Mouse (Mus musculus): ENCODE data around the gene Scn5a.

The Scn5a gene

DNA sequence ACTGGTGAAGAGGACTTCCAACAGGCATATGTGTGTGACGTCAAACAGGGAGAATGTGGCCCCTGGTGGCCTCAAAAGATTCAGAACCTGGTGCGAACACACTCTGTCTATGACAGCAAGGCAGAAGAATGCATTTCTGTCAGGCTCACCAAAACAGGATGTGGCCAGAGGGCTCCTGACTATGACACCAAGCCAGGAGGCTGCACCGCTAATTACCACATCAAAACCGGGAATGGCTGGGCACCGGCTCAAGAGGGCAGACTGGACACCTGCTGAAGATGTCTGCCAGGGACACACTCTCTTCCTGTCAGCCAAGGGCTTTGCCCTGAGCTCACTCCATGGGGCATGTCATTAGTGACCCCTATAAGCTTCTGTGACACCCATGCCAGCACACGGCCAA lies 15.2 kb downstream of the Scn5a start:
- DNase-seq (ENCODE audit: low spot score), result no peak

DNA sequence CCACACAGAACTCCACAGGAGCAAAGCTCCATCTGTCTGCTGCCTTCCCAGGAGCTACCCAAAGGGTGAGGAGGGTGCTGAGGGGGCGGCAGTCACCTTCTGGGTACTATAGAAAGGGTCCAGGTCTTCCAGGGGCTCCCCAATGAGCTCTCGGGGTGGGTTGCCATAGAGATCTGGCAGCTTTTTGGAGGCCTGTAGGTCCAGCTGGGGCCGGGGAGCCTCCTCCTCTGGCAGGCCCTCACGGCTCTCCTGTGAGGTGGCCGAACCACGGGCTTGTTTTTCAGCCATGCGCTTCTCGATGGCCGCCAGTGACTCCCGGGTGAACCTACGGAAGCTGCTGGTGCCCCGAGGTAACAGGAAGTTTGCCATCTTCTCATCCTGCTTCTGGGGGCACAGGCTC lies 16.6 kb downstream of the Scn5a start:
- no peak for DNase-seq (ENCODE audit: low spot score)

DNA sequence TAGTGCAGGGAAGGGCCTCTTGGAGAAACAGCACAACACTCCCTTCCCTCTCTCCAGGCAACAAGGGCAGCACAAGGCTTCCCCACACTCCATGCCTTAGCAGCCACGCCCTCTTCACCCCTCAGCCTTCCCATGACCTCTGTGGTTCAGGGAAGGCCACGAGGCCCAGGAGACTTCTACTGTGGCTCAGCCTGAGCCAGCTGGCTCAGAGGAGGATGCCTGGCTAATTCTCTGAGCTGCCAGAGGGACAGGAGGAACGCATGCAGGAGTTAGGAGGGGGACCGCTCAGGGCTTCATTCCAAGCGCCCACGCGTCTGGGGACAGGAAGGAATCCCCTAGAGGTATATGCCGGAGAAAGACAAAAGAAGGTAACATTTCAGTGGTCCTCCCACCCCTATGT lies 17.1 kb downstream of the Scn5a start:
- DNase-seq (ENCODE audit: low spot score), result no peak

DNA sequence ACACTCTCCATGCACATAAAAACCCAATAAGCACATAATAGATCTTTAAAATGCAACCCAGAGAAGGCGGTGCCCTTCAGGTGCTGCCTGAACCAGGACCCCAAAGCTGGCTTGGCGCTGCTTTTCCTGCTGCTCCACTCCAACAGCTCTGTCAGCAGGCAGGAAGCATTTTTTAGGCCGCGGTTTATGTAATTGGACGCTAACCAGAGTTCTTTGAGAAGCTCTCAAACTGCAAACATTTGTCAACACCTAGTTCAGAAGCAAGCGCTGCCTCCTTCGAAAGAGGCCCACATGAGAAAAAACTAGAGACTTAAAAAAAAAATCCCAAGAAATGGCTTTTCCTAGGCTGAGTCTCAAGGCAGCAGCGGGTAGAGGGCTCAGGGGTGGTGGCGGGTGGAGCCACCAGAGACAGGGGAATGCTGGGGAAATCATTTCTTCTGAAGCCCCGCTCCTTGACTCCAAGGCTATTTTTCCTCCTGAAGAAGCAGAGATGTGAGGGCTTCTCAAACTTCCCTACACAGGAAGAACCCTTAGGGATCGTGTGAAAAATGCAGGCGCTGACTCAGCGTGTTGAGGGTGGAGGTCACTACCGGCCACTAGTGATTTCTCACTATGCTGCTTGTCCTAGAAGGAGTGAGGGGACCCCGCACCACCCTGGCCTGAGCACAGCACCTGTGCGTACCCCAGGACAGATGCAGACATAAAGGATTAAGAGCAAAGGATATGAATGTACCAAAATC lies 19.1 kb downstream of the Scn5a start:
- no peak for DNase-seq (ENCODE audit: low spot score)

DNA sequence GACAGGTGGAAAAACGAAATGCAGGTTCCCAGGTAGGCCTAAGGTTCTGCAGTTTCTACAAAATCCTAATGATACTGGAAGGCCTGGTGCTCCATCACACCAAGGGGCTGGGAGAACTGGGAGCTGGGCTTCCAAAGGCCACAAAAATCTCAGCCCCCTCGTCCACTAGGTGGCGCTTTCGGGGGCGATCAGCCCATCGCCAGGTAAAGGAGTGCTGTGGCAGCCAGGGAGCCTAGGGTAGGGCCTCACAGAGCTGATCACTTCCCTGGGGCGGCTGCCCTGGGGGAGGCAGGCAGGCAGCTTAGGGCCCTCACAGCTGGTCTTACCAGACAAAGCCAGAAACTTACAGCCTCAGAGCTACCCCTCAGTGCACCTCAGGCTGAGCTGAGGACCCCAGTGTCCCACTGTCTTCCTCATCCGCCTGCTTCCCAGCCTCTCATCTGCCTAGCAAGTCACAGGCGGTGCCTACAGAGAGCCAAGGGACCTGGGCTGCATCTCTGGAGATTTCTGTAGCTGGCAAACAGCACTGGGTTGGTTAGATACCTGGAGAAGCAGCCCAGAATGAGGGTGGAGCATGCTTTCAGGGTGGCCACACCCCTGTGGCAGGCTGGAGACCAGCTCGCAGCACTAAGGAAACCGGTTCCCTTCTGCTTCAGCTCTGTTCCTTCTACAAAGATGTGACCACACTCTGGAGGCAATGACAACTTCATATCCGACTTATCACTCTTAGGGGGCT lies 20.5 kb downstream of the Scn5a start:
- DNase-seq (ENCODE audit: low spot score), result peak; percentile 41

DNA sequence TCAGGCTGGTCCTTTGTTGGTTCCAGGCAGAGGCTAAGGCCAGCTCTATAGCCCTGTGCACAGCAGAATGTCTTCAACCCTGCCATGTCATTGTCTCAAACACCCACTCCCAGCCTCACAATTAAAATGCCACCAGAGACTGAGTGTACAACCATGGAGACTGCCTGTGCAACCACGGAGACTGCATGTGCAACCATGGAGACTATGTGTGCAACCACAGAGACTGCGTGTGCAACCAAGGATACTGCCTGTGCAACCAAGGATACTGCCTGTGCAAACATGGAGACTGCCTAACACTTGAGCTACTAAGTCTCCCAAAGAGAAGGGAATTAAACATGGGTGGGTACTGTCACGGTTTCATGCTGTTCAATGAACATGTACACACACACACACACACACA lies 22.8 kb downstream of the Scn5a start:
- no peak for DNase-seq (ENCODE audit: low spot score)

DNA sequence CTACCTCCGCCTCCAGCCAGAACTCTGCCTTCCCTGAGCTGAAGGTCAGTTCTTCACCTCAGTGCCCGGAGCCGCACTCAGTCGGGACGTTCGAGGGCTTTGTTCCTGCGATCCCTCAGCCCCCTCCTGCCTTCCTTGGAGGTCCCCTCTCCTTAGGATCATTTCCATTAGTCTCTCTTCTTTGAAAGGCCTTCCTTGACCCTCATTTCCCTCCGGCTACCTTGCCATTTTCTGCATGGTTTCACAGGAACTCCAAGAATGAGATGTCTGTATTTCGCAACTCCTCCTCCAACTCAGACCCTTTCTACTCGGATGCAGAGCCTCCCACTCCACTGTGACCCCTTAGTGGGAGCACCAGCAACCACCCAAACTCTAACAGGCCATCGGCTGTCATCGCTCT lies 31.3 kb downstream of the Scn5a start:
- no peak for DNase-seq (ENCODE audit: low spot score)

DNA sequence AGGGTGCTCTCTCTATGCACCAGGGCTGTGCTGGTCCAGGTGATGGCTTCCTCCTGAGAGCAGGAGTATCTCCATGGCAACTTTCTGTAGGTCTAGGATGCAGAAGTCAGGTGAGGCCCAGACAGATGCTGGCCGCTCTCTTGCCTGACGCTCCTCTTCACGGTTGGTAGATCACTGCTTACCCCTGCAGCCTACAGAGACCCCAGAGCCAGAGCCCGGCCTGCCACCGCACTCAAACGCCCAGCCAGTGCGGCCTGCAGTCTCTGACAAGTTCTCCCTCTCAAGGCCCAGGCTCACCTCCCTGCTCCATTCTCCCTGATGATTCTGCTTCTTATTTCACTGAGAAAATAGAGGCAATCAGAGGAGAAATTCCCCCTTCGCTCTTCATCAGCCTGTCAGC lies 31.7 kb downstream of the Scn5a start:
- DNase-seq (ENCODE audit: low spot score), result no peak

DNA sequence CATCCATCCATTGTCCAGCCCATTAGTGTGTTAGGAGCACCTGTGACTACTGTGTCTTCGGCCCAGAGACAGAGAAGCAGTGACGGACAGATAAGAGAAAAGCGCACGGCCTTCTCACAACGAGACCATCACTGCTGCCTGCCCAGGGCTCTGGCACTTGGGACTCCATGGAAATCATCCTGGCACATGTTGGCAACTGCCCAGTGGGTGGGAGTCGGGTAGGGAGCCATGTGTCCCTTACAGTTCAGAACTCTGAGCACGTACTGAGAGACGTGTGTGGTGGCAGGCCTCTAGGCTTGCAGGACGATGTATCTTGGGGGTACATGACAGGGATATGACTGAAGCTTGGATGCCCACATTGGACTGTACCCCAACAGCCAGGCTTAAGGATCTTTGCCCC lies 38.1 kb downstream of the Scn5a start:
- DNase-seq (ENCODE audit: low spot score), result no peak

DNA sequence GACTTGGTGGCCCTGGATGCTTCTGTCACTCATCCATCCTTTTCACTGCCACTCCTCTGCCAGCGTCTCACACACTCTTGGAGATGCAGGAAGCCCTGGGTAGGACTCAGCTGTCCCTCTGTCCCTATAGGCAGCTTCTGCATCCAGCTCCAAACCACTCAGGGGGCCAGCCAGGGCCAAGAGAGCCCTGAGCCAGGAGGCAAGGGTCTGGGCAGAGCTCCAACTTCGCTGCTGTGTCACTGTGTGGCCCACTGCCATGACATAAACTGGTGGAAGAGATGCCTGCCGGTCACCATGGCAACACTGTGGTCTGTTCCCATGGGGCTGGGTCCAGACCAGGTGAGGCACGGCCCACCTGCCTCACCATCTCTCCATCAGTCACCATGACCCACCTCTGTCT lies 41.0 kb downstream of the Scn5a start:
- no peak for DNase-seq (ENCODE audit: low spot score)

DNA sequence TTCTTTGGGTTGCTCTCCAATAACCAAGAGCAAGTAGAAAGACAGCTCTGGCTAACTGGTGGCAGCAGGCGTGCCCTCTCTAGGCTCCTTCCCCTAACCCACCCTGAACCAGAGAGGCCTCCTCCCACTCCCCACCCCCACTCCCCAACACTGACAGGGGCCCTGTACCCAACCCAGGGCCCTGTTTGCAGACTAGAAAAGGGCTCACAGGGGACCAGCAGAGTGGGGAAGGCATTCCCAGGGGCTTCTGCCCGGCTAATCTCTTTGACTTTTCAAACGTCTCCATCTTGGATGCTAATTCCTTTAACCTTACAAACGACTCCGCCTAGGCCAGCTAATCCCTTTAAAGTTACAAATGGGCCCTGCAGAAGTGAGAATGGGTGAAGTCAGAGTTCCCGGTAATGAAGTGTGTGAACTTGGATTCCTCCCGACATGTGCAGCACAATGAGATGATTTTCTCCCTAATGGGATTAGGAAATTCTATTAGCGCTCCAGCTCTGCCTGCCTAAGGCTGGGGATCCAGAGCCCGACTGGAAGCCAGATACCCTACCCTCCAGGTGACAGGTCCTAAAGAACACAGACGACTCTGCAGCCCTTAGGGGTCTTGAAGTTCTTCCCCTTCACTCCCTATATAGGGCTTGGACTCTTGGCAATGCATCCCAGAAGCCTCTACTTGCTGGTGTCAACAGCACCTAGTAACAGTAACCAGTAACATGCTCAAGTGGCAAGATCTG lies 47.0 kb downstream of the Scn5a start:
- no peak for DNase-seq (ENCODE audit: low spot score)

DNA sequence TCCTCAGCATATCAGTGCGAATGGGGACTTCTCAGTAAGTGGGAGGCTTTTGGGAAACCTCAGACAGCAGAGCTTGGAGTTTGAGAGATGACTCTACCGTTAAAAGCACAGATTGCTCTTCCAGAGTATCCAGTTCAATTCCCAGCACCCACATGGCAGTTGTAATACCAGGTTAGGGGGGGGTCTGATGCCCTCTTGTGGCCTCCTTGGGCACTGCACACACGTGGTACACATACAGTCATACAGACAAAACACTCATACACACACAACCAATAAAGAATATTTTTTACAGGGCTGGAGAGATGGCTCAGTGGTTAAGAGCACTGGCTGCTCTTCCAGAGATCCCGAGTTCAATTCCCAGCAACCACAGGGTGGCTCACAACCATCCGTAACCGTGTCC lies 54.3 kb downstream of the Scn5a start:
- no peak for DNase-seq (ENCODE audit: low spot score)

DNA sequence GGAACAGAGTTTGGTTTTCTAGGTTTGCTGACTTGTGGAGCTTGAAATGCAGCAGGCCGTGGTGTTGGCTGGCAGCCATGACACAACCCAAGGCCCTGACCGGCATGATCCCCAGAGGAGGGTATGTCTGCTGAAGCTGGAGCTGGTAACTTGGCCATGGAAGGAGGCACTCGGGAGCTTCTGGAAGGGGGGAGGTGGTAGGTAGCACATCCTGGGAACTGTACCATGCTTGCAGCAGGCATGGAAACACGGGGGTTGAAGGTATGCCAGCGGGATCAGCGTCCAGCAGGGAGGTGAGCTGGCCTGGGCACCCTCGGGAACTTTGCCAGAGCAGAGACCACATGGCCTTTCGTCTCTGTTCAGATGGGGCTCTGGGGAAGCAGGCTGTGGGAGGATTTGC lies 55.5 kb downstream of the Scn5a start:
- peak; percentile 39 for DNase-seq (ENCODE audit: low spot score)

DNA sequence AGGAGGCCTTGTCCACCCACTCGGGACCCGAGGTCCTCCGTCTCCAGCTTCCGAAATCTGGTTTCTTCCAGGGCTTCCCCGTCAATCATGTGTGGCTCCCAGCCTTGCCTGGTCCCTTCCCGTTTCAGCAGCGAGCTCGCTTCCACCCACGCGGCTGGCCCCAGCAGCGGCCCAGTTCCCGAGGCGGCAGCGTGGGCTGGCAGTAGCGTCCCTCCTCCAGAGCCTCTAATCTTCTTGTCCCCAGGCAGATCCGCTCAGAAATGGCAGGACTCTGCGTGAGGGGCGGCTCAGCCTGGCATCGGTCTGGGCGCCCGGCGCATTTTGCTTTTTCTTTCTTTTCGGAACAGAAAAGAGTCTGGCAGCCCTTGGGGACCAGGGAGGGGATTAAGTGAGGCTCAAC lies 59.7 kb downstream of the Scn5a start:
- no peak for DNase-seq (ENCODE audit: low spot score)

DNA sequence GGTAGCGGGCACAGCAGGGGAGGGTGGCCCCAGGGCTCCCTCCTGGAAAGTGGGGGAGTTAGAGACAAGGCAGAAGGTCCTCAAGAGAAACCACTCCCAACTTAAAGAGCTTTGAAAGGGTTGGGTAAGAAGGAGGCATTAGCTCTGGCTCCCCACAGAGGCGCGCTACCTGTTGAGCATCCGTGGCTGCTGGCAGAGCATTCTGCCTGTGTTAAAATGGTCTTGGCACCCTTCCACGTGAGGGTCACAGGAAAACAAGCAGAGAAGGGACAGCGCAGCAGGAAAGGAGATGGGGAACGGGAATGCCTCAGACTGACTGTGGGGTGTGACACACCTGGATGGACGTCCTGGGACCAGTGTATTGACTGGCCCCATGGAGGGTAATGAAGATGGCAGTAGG lies 60.6 kb downstream of the Scn5a start:
- DNase-seq (ENCODE audit: low spot score), result no peak

DNA sequence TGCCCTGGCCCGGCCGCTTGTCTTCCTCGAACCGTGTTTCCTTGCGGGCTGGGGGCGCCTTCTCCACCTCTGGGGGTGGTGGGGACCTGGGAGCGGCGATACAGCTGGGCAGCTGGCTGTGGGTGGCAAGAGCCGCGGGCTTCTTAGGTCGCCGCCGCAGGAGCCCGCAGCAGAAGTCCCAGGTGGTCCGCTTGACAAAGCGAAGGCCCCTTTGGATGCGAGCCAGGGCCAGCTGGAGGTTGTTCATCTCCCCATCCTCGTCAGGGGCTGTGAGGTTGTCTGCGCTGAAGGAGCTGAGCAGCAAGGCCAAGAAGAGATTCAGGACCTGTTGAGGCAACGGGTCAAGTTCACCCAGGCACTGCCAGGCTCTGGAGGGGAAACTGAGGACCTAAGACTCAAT lies 61.3 kb downstream of the Scn5a start:
- DNase-seq (ENCODE audit: low spot score), result no peak

DNA sequence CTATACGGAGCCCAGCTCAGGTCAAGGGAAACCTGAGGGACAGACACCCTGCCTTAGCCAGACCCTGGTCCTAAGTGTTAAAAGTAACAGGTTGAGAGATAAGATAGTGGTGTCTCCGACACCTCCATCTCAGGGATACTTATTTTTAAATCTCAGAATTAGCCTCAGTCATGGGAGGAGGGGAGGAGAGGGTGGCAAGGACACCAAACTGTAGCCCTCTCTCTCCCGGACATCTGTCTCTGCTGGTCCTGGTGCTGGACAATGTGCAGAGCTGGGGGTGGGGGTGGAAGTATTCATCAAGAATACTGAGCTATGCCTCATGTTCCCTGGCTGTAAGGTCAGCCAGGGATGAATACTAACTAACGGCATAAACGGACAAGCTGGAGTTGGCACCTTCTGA lies 62.0 kb downstream of the Scn5a start:
- no peak for DNase-seq (ENCODE audit: low spot score)

DNA sequence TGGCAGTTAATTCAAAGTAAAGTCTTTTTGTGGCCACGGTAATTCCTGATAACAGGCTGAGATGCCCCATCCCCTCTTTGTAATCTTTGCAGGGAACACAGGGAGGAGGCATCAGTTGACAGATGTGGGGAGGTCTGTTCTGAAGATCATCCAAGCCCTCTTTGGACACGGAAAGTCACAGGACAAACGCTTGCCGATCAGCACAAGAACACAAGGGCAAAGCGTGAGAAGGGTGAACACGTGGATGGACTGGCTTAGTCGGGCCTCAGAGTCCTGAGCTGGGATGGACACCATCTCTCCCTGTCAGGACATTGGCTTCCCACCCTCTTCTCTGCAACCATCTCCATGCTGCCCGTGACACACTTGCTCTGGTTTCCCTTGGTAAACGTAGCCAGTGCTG lies 63.4 kb downstream of the Scn5a start:
- no peak for DNase-seq (ENCODE audit: low spot score)

DNA sequence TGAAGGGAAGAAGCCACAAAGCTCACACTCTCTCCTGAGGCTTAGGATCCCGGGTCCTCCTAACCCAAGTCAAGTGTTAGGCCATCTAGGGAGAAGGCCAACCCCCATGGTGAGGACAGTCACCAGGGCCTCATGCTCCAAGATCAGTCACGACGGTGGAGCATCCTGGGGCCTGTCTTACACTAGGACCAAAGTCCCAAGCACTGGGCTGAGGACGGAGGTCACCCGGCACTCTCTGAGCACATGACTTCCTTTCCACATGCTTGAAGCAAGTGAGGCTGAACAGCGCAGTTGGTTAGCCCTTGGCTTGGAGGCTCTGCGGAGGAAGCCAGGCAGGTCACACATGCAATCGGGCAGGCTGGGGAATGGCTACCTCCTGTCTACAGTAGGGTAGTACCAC lies 63.8 kb downstream of the Scn5a start:
- no peak for DNase-seq (ENCODE audit: low spot score)

DNA sequence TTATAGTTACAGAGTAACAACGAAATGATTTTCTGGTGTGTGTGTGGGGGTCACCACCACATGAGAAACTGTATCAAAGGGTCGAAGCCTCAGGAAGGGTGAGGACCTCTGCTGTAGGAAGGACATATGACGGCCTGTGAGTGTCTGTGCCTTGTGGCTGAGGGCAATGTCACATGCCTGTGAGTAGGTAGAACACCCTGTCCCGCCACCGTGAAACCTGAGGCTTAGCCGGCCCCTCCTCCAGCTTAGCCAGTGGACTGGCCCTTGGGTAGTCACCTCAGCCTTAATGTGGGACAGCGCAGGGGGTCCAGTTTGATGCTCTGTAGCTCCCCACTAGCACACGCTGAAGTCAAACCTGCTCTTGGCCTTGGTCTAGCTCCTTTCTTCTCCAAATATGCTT lies 65.0 kb downstream of the Scn5a start:
- DNase-seq (ENCODE audit: low spot score), result no peak

DNA sequence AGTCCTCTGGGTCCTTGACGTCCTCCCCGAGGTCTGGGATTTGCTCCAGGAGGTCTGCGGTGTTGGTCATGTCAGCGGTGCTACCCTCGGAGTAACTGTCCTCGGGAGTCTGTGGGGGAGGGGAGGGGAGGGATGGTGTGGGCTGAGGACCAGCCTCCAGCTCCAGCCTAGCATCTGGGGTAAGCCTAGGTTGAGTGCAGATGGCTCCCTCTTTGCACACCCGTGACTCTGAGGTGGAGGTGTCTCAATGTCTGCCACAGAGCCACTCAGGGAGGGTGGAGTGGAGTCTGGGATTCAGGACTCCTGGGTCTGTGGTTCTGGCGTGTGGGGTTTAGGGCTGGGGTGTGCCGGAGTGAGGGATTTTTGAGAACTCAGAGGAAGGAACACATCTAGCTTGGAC lies 65.8 kb downstream of the Scn5a start:
- DNase-seq (ENCODE audit: low spot score), result no peak

DNA sequence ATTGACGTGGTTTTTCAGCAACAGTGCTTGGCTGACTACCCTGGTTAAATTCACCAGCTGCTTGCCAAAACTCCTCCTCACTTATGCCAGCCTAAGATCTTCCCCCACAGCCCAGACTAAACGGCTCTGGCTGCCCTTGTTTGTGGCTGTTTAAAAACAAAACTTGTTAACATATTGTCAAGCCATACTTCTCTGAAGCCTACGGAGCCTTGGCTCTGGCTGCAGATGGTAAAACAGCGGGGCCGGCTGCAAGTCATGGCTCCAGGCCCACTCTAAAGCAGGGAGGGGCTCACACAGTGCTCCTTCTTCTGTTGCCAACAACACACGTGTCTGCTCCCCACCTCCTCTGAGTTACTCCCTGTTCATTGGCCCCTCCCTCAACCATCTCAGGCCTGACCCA lies 67.9 kb downstream of the Scn5a start:
- no peak for DNase-seq (ENCODE audit: low spot score)

DNA sequence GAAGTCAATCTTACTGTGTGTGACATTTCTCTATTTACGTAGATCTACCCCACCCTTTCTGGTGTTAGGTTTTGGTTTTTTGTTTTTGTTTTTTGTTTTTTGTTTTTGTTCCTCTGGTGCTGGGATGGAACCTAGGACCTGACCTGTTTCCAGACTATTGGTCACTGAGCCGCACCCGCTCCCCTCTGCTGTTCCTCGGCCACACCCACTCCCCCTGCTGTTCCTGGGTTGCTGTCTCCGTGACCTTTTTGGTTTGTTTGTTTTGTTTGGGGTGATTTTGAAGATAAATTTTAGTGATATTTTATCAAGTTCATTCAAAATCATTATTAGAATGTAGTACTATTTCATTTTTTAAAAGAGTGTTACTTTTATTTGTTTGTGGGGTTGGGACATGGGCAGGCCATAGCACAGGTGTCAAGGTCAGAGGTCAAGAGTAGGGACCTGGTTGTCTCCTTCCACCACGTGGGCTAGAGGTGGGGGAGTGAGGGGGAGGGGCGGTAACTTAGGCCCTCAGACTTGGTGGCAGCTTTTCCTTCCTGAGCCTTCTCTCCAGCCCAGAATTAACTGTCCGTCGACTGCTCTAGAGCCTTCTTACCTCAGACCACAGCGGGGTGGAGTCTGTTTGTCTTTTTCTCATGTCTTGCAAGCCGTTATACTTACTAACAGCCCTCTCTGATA lies 73.7 kb downstream of the Scn5a start:
- no peak for DNase-seq (ENCODE audit: low spot score)

All from ovary, postnatal 36 days (tissue).